Mouse (Mus musculus): ENCODE data around the gene Fbh1. TPM values are rescaled to one million over a fixed set of nuclear protein-coding genes. Genes with fewer than 3 reads are reported as not detected.

The Fbh1 gene
- polyA plus RNA-seq, 1 experiment = 26.0 TPM

GRCm38 (mm10) chr2:11695867-11696266 lies 81.5 kb downstream of the Fbh1 start:
- TF ChIP-seq POLR2A (IDR thresholded peaks at IDR 0.05; ENCODE audit: low read depth, low read length) (no peak), CTCF (IDR thresholded peaks at IDR 0.05; ENCODE audit: extremely low read depth, insufficient read depth, insufficient read length, insufficient replicate concordance) (no peak)
- H3K4me1 ChIP-seq (ENCODE audit: control insufficient read depth, insufficient read depth, insufficient read length) = no peaks in the 10 kb centered on the region
- DNase-seq (ENCODE audit: low read depth in 1 of 2, low spot score in 2 of 2) = no peak
- H3K4me3 ChIP-seq (ENCODE audit: extremely low read depth, insufficient read depth, insufficient read length) = no peak overlapping the region
- H3K27me3 ChIP-seq (ENCODE audit: control insufficient read depth, insufficient read depth, low read length) = no peaks in the 10 kb centered on the region
- WGBS = 73% methylated on average over 2 of the region's 2 CpGs
- H3K27ac ChIP-seq (ENCODE audit: insufficient read depth, low read length) = no peak overlapping the region
- no peaks in the 10 kb centered on the region for H3K36me3 ChIP-seq (ENCODE audit: control insufficient read depth, insufficient read depth, low read length)

GRCm38 (mm10) chr2:11694104-11694503 lies 83.3 kb downstream of the Fbh1 start:
- Histone ChIP-seq H3K4me3 (ENCODE audit: extremely low read depth, insufficient read depth, insufficient read length) (no peak overlapping the region), H3K27ac (ENCODE audit: insufficient read depth, low read length) (no peak overlapping the region), H3K4me1 (ENCODE audit: control insufficient read depth, insufficient read depth, insufficient read length) (no peaks in the 10 kb centered on the region), H3K27me3 (ENCODE audit: control insufficient read depth, insufficient read depth, low read length) (no peaks in the 10 kb centered on the region), H3K36me3 (ENCODE audit: control insufficient read depth, insufficient read depth, low read length) (no peaks in the 10 kb centered on the region; the same call in 1 of the 2 replicates)
- TF ChIP-seq POLR2A (IDR thresholded peaks at IDR 0.05; ENCODE audit: low read depth, low read length) (no peak), CTCF (IDR thresholded peaks at IDR 0.05; ENCODE audit: extremely low read depth, insufficient read depth, insufficient read length, insufficient replicate concordance) (no peak)
- WGBS = 85% methylated on average over 2 of the region's 2 CpGs
- DNase-seq (ENCODE audit: low read depth in 1 of 2, low spot score in 2 of 2) = no peak

- Histone ChIP-seq H3K27ac (ENCODE audit: insufficient read depth, low read length) (no peak overlapping the region), H3K4me1 (ENCODE audit: control insufficient read depth, insufficient read depth, insufficient read length) (no peaks in the 10 kb centered on the region), H3K4me3 (ENCODE audit: extremely low read depth, insufficient read depth, insufficient read length) (no peak overlapping the region), H3K27me3 (ENCODE audit: control insufficient read depth, insufficient read depth, low read length) (no peaks in the 10 kb centered on the region), H3K36me3 (ENCODE audit: control insufficient read depth, insufficient read depth, low read length) (no peaks in the 10 kb centered on the region; the same call in 1 of the 2 replicates)
- no peak for DNase-seq (ENCODE audit: low read depth in 1 of 2, low spot score in 2 of 2)
- no peak for TF ChIP-seq POLR2A (IDR thresholded peaks at IDR 0.05; ENCODE audit: low read depth, low read length)
- 89% methylated on average over 4 of the region's 4 CpGs for WGBS
Measured at GRCm38 (mm10) chr2:11693352-11693751, 84.0 kb downstream of the Fbh1 start.

Other genes with a start within 250 kb of the Fbh1 start
- 20.6 and 22.0 TPM in 2 replicates for gene Pfkfb3, start 223.5 kb downstream of the Fbh1 start, polyA plus RNA-seq (2012; rRNA removed)
- gene Rbm17, start 173.4 kb downstream of the Fbh1 start, polyA plus RNA-seq (2012; rRNA removed) = 37.7 and 38.9 TPM in 2 replicates
- gene Gm17490, start 151.3 kb downstream of the Fbh1 start, polyA plus RNA-seq (2012; rRNA removed) = not detected in 2 replicates
- 1.6 and 2.0 TPM in 2 replicates for gene Il2ra, start 134.8 kb downstream of the Fbh1 start, polyA plus RNA-seq (2012; rRNA removed)
- gene Il15ra, start 72.3 kb downstream of the Fbh1 start, polyA plus RNA-seq (2012; rRNA removed) = 33.2 and 57.8 TPM in 2 replicates
- gene Ankrd16, start 294 bp upstream of the Fbh1 start, polyA plus RNA-seq (2012; rRNA removed) = 55.5 and 57.0 TPM in 2 replicates